Mouse (Mus musculus) liver, embryonic 12.5 days (tissue): ENCODE measurements at regions not wholly inside any gene's neighbourhood (a gene's known extent, or its start where the extent isn't known, plus 50 kb on each side); places are given as distances from the start of the nearest gene placed in this dataset.

Source experiments
- ATAC-seq: fragments of 200-750 bp; cut with Nextera tagmentation; 2 replicates; pipeline ENCODE4 v1.8.0; 2017; ENCODE audit warnings: moderate number of reproducible peaks, mild to moderate bottlenecking, moderate library complexity
- H3K27ac ChIP-seq: fragments of 300-500 bp; sonication (generic); 2 replicates; pipeline ENCODE4 v1.5.1; 2016; ENCODE audit warnings: mild to moderate bottlenecking
- H3K27me3 ChIP-seq: fragments of 300-500 bp; sonication (generic); replicated peaks from 2 replicates; pipeline ENCODE4 v1.6.1; 2016; ENCODE audit warnings: mild to moderate bottlenecking, moderate library complexity
- H3K36me3 ChIP-seq: fragments of 300-500 bp; sonication (generic); 2 replicates; pipeline ENCODE4 v1.6.1; 2016; ENCODE audit warnings: mild to moderate bottlenecking, moderate library complexity
- H3K4me1 ChIP-seq: fragments of 300-500 bp; sonication (generic); 2 replicates; pipeline ENCODE4 v1.6.1; 2016
- H3K4me2 ChIP-seq: fragments of 300-500 bp; sonication (generic); 2 replicates; pipeline ENCODE4 v1.6.1; 2016; ENCODE audit warnings: mild to moderate bottlenecking, moderate library complexity
- H3K4me3 ChIP-seq: fragments of 300-500 bp; sonication (generic); 2 replicates; pipeline ENCODE4 v1.5.1; 2016; ENCODE audit warnings: mild to moderate bottlenecking, moderate library complexity
- H3K9ac ChIP-seq: fragments of 300-500 bp; sonication (generic); 2 replicates; pipeline ENCODE4 v1.6.1; 2016; ENCODE audit warnings: mild to moderate bottlenecking, moderate library complexity
- H3K9me3 ChIP-seq: fragments of 300-500 bp; sonication (generic); replicated peaks from 2 replicates; pipeline ENCODE4 v1.6.1; 2016; ENCODE audit warnings: mild to moderate bottlenecking, moderate library complexity
- WGBS: fragments of 180-500 bp; shearing (Covaris S2); methylation state at CpG from one replicate; pipeline ENCODE4 v1.1.7; 2016; ENCODE audit not compliant: insufficient replicate concordance; 5-methylcytosine and 5-hydroxymethylcytosine counted together

- Histone ChIP-seq H3K36me3 (no peaks in the 10 kb centered on the region), H3K4me2 (no peak overlapping the region), H3K4me1 (no peaks in the 10 kb centered on the region), H3K4me3 (no peak overlapping the region), H3K9ac (no peak overlapping the region), H3K27me3 (no peaks in the 10 kb centered on the region), H3K27ac (no peak overlapping the region), H3K9me3 (no peaks in the 10 kb centered on the region)
- ATAC-seq, result no peak
- 65% methylated on average over 8 of the region's 8 CpGs for WGBS
Observed at GRCm38 (mm10) chrX:12219474-12219873, 59.3 kb upstream of the Bcor start.

- H3K9ac ChIP-seq, result no peak overlapping the region
- no peak overlapping the region for H3K27ac ChIP-seq
- H3K9me3 ChIP-seq, result no peaks in the 10 kb centered on the region
- peaks cover 23% of the 10 kb centered on the region for H3K27me3 ChIP-seq
- H3K4me1 ChIP-seq, result no peaks in the 10 kb centered on the region
- H3K36me3 ChIP-seq, result no peaks in the 10 kb centered on the region
- WGBS, result 60% methylated on average over 4 of the region's 4 CpGs
- no peak for ATAC-seq
- no peak overlapping the region for H3K4me3 ChIP-seq
- H3K4me2 ChIP-seq, result no peak overlapping the region
Observed at GRCm38 (mm10) chrX:12224314-12224713, 64.2 kb upstream of the Bcor start.

GRCm38 (mm10) chrX:12225116-12225891, 65.1 kb upstream of the Bcor start:
- Histone ChIP-seq H3K4me3 (no peak overlapping the region), H3K27me3 (peaks cover 23% of the 10 kb centered on the region), H3K4me2 (0 out of 2 replicates have a peak overlapping the region, but pooled peaks have one; percentile 8), H3K36me3 (no peaks in the 10 kb centered on the region), H3K9me3 (no peaks in the 10 kb centered on the region), H3K27ac (no peak overlapping the region), H3K4me1 (no peaks in the 10 kb centered on the region), H3K9ac (no peak overlapping the region)
- WGBS, result 11% methylated on average over 19 of the region's 19 CpGs
- ATAC-seq, result no peak

- Histone ChIP-seq H3K36me3 (no peaks in the 10 kb centered on the region), H3K9ac (no peak overlapping the region), H3K27me3 (peaks cover 23% of the 10 kb centered on the region), H3K4me3 (no peak overlapping the region), H3K27ac (no peak overlapping the region), H3K4me2 (no peak overlapping the region), H3K9me3 (no peaks in the 10 kb centered on the region; the same call in 1 of the 2 replicates), H3K4me1 (no peaks in the 10 kb centered on the region)
- WGBS, result 32% methylated on average over 3 of the region's 3 CpGs
- no peak for ATAC-seq
Observed at GRCm38 (mm10) chrX:12225892-12226206, 65.7 kb upstream of the Bcor start.

GRCm38 (mm10) chrX:12240505-12241011, 80.4 kb upstream of the Bcor start:
- H3K36me3 ChIP-seq, result no peaks in the 10 kb centered on the region
- no peak overlapping the region for H3K9ac ChIP-seq
- WGBS, result 9% methylated on average over 4 of the region's 4 CpGs
- no peak overlapping the region for H3K27ac ChIP-seq
- H3K4me2 ChIP-seq, result no peak overlapping the region
- ATAC-seq, result no peak
- H3K27me3 ChIP-seq, result no peaks in the 10 kb centered on the region
- no peaks in the 10 kb centered on the region for H3K9me3 ChIP-seq
- no peaks in the 10 kb centered on the region for H3K4me1 ChIP-seq
- H3K4me3 ChIP-seq, result no peak overlapping the region

- ATAC-seq, result no peak
- Histone ChIP-seq H3K27me3 (no peaks in the 10 kb centered on the region), H3K9me3 (no peaks in the 10 kb centered on the region), H3K9ac (no peak overlapping the region), H3K4me2 (no peak overlapping the region), H3K4me1 (no peaks in the 10 kb centered on the region), H3K27ac (no peak overlapping the region), H3K4me3 (no peak overlapping the region), H3K36me3 (no peaks in the 10 kb centered on the region)
- 50% methylated on average over 4 of the region's 4 CpGs for WGBS
Observed at GRCm38 (mm10) chrX:12241751-12242150, 81.6 kb upstream of the Bcor start.

- Histone ChIP-seq H3K27me3 (peaks cover 19% of the 10 kb centered on the region), H3K9me3 (no peaks in the 10 kb centered on the region), H3K36me3 (no peaks in the 10 kb centered on the region), H3K4me1 (peaks cover 5% of the 10 kb centered on the region; the same call in 1 of the 2 replicates), H3K4me2 (no peak overlapping the region), H3K9ac (no peak overlapping the region), H3K27ac (no peak overlapping the region), H3K4me3 (no peak overlapping the region)
- ATAC-seq, result no peak
- WGBS, result 64% methylated on average over 4 of the region's 4 CpGs
Observed at GRCm38 (mm10) chrX:12249071-12249470, 88.9 kb upstream of the Bcor start.

- no peak overlapping the region for H3K4me3 ChIP-seq
- no peak for ATAC-seq
- WGBS, result 67% methylated on average over 4 of the region's 4 CpGs
Observed at GRCm38 (mm10) chrX:12249911-12250310, 89.8 kb upstream of the Bcor start.

GRCm38 (mm10) chrX:12251853-12252679, 91.9 kb upstream of the Bcor start:
- no peaks in the 10 kb centered on the region for H3K36me3 ChIP-seq

More at GRCm38 (mm10) chrX:12249911-12250310, 89.8 kb upstream of the Bcor start:
- Histone ChIP-seq H3K27me3 (peaks cover 19% of the 10 kb centered on the region), H3K9me3 (no peaks in the 10 kb centered on the region), H3K27ac (no peak overlapping the region), H3K4me1 (peaks cover 5% of the 10 kb centered on the region; the same call in 1 of the 2 replicates), H3K9ac (no peak overlapping the region), H3K36me3 (no peaks in the 10 kb centered on the region), H3K4me2 (no peak overlapping the region)

GRCm38 (mm10) chrX:12252680-12253021, 92.5 kb upstream of the Bcor start:
- H3K4me2 ChIP-seq, result peak overlapping the region; percentile 60
- no peak overlapping the region for H3K27ac ChIP-seq
- H3K9me3 ChIP-seq, result no peaks in the 10 kb centered on the region
- H3K36me3 ChIP-seq, result no peaks in the 10 kb centered on the region
- peaks cover 19% of the 10 kb centered on the region for H3K27me3 ChIP-seq
- peak; percentile 27; the same call in 1 of the 2 replicates for ATAC-seq
- peaks cover 5% of the 10 kb centered on the region; the same call in 1 of the 2 replicates for H3K4me1 ChIP-seq
- H3K9ac ChIP-seq, result peak overlapping the region; percentile 17; the same call in 1 of the 2 replicates
- peak overlapping the region; percentile 41 for H3K4me3 ChIP-seq
- 3% methylated on average over 16 of the region's 16 CpGs for WGBS

More at GRCm38 (mm10) chrX:12251853-12252679, 91.9 kb upstream of the Bcor start:
- Histone ChIP-seq H3K4me3 (peak overlapping the region; percentile 41), H3K27me3 (peaks cover 19% of the 10 kb centered on the region), H3K27ac (no peak overlapping the region), H3K4me2 (peak overlapping the region; percentile 60), H3K9me3 (no peaks in the 10 kb centered on the region), H3K4me1 (peaks cover 5% of the 10 kb centered on the region; the same call in 1 of the 2 replicates), H3K9ac (peak overlapping the region; percentile 17)
- WGBS, result 10% methylated on average over 30 of the region's 32 CpGs
- peak; percentile 73 for ATAC-seq

GRCm38 (mm10) chrX:12256758-12257157, 96.6 kb upstream of the Bcor start:
- H3K27me3 ChIP-seq, result peaks cover 20% of the 10 kb centered on the region
- H3K4me2 ChIP-seq, result no peak overlapping the region
- no peaks in the 10 kb centered on the region for H3K9me3 ChIP-seq
- no peak overlapping the region for H3K9ac ChIP-seq
- no peaks in the 10 kb centered on the region for H3K36me3 ChIP-seq
- no peak overlapping the region for H3K4me3 ChIP-seq
- ATAC-seq, result no peak
- H3K4me1 ChIP-seq, result peaks cover 5% of the 10 kb centered on the region; the same call in 1 of the 2 replicates
- WGBS, result 55% methylated on average over 8 of the region's 8 CpGs
- H3K27ac ChIP-seq, result no peak overlapping the region

- H3K9ac ChIP-seq, result no peak overlapping the region
- H3K36me3 ChIP-seq, result no peaks in the 10 kb centered on the region
- ATAC-seq, result no peak
- 0 out of 2 replicates have a peak, but pooled peaks cover 9% of the 10 kb centered on the region for H3K27me3 ChIP-seq
- WGBS, result 77% methylated on average over 6 of the region's 6 CpGs
- no peak overlapping the region for H3K4me2 ChIP-seq
- H3K4me1 ChIP-seq, result no peaks in the 10 kb centered on the region
- no peak overlapping the region for H3K27ac ChIP-seq
- no peak overlapping the region for H3K4me3 ChIP-seq
- H3K9me3 ChIP-seq, result no peaks in the 10 kb centered on the region
Observed at GRCm38 (mm10) chrX:12263834-12264233, 103.7 kb upstream of the Bcor start.
